Mouse (Mus musculus) kidney, adult 9 months (tissue): ENCODE measurements around the gene Pou3f4.
"Not testable (repeated sequence)": the region's sequence is repeated elsewhere in the genome, so short reads cannot be mapped to it uniquely, and the experiment has no call there.

Source experiments
- DNase-seq: peaks from one replicate; pipeline ENCODE4 v3.0.0; 2022

Gene Pou3f4

DNA sequence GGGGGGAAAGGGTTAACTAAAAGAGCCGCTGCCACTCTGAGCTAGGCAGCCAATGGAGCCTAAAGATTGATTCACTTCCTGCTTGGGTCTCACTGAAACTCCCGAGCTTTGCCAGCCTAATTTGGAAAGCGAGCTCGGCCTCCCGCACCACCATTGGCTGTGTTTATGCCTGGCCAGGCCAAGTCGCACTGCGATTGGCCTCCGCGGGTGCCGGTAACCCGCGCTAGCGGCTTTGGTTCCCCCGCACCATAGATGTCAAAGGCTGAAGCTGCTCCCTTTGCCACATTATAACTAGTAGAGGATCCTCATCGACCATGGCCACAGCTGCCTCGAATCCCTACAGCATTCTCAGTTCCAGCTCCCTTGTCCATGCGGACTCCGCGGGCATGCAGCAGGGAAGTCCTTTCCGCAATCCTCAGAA, at the start of gene Pou3f4:
Gene Pou3f4 (plus strand): TSS at position 130 of the 421 bp plus-strand sequence.
- peak; percentile 6 for DNase-seq

GRCm38 (mm10) chrX:110765939-110766338, 48.1 kb upstream of the Pou3f4 start:
- DNase-seq: no peak

DNA sequence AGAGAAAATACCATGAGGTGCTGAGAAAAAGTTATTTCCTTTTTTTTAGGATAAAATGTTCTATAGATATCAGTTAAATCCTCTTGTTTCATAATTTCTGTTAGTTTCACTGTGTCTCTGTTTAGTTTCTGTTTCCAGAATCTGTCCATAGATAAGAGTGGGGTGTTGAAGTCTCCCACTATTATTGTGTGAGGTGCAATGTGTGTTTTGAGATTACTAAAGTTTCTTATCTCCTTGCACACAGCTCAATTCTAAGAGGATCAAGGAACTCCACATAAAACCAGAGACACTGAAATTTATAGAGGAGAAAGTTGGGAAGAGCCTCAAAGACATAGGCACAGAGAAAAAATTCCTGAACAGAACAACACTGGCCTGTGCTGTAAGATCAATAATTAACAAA, 39.3 kb upstream of the Pou3f4 start:
- DNase-seq: not testable (repeated sequence)

GRCm38 (mm10) chrX:110802502-110802901, 11.6 kb upstream of the Pou3f4 start:
- no peak for DNase-seq

GRCm38 (mm10) chrX:110810001-110810578, 4.0 kb upstream of the Pou3f4 start:
- DNase-seq: no peak

DNA sequence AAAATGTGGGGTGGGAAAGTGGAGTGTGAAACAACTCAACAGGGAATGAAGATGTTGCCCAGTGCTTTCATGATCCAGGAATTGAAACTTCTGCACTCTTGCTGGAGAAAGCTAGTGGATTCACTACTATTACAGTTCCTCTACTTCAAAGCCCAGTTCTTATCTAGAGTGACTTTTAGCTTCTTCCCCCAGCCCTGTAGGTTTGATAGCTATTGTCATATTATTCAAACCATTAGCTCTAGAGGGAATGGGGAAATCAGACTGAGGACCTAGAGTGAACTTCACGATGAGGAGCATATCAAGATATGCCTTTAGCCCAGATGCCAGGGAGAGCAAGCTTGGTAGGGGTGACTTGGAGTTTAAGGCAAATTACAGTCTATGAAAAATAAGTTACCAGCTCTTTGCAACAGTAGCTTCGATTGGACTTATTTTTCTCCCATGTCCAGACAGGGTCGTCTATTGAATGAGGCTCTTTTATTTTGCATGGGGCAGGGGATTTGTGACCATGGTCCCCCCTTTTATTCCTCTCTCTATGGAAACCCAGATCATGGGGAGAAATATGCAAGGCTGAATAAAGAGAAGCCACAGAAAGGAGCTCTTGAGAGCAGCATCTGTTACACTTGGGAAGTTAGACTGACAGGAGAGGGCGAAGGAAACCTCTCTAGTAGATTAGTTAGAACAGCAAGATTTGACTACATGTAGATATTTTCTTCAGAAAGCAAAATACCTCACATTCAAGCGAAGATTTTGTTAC, 3.1 kb upstream of the Pou3f4 start:
- DNase-seq: no peak

DNA sequence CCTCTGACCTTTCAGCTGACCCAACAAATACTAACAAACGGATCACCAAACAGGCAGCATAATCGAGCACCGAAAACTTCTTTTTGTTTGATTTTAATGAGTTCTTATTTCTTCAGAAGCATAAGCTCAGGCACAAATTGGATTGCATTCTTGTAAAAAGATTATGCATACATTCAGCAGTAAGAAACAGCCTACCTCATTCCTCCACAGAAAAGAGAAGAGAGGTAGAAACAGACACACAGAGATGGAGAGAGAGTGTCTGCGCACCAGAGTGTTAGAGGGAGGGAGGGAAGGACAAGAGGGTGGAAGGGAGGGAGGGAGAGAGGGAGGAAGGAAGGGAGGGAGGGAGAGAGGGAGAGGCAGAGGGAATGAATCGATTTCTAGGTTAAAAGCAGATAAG, 2.0 kb upstream of the Pou3f4 start:
- DNase-seq: no peak

GRCm38 (mm10) chrX:110813401-110813800, 679 bp upstream of the Pou3f4 start:
- no peak for DNase-seq

DNA sequence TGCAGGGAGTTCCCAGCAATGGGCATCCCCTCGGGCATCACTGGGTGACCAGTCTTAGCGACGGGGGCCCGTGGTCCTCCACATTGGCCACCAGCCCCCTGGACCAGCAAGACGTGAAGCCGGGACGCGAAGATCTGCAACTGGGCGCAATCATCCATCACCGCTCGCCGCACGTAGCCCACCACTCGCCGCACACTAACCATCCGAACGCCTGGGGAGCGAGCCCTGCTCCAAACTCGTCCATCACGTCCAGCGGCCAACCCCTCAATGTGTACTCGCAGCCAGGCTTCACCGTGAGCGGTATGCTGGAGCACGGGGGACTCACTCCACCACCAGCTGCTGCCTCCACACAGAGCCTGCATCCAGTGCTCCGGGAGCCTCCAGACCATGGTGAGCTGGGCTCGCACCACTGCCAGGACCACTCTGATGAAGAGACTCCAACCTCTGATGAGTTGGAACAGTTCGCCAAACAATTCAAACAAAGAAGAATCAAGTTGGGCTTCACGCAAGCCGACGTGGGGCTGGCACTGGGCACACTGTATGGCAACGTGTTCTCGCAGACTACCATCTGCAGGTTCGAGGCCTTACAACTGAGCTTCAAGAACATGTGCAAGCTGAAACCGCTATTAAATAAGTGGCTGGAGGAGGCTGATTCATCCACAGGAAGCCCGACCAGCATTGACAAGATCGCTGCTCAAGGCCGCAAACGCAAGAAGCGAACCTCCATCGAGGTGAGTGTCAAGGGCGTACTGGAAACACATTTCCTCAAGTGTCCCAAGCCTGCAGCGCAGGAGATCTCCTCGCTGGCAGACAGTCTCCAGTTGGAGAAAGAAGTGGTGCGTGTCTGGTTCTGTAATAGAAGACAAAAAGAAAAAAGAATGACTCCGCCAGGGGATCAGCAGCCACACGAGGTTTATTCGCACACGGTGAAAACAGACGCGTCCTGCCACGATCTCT, 790 bp downstream of the Pou3f4 start:
- no peak for DNase-seq

- no peak for DNase-seq
Measured at GRCm38 (mm10) chrX:110815549-110815930, 1.5 kb downstream of the Pou3f4 start.

DNA sequence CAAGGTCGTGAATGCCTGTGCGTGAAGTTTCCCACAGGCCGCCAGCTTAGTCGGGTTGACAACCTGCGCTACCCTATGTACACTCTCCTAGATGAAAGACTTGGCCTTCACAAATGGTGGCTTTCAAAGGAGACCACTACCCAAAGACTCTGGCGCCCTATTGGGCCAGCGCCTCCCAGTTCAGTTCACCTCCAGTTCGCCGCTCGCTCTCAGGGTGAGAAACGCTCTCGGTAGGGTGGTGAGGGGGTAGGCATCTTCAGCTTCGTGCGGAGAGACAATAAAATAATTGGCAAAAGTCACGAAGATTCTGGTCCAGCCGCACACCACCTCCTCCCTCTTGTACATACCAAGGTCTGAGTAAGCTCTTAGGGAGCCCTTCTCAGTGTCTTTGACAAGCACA, 2.5 kb downstream of the Pou3f4 start:
- DNase-seq: no peak

DNA sequence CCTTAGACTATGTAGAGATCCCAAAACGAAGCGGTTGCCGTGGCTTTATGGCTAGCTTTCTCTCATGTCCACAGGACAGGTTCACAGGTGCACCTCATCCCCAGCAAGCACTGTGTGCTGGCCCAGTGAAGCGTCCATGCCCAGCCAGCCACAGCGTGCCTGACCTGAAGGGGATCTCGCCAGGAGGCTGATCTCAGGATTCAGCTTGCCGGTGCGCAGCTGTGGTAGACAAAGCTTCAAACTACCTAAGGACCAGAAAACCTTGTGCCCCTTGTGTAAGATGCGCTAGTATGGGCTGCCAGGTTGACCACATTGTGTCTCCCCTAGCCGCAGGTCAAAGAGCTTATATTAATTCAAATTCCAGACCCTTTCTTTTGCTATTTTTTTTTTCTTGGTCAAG, 3.1 kb downstream of the Pou3f4 start:
- no peak for DNase-seq

GRCm38 (mm10) chrX:110837450-110837849, 23.4 kb downstream of the Pou3f4 start:
- DNase-seq: no peak

DNA sequence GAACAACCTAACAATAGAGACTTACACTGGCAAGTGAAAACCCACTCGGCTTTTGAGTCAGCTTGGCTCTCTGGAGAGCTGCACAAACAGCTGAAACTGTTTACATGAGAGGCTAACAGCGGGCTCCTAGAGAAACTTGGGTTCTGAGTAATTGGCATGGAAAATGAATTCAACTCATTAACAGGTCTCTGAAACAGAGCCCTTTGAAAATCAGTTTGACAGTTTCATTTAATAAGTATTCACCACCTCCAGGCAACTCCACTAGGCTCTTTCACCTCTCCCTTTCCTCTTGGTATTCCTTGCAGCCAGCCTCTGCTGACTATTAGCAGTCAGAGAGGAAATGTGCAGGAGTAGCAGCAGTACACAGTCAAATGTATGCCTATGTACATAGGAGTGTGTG, 37.2 kb downstream of the Pou3f4 start:
- no peak for DNase-seq
